Mouse (Mus musculus) C2C12 (cell line): ENCODE data around the gene Stk32c. TPM values are rescaled to one million over a fixed set of nuclear protein-coding genes. Genes with fewer than 3 reads are reported as not detected.

Experiments used
- H3K27me3 ChIP-seq: one replicate; pipeline ENCODE4 v1.6.1; 2011; ENCODE audit not compliant: control insufficient read depth, insufficient read depth, insufficient read length
- H3K36me3 ChIP-seq: one replicate; pipeline ENCODE4 v1.6.1; 2011; ENCODE audit not compliant: control insufficient read depth, insufficient read depth
- H3K4me3 ChIP-seq: one replicate; pipeline ENCODE4 v1.5.1; 2011; ENCODE audit warnings: mild to moderate bottlenecking, control low read depth; ENCODE audit not compliant: poor library complexity, insufficient read depth, severe bottlenecking
- H3K79me2 ChIP-seq: one replicate; pipeline ENCODE4 v1.6.1; 2011; ENCODE audit not compliant: control insufficient read depth, insufficient read depth
- H3K79me3 ChIP-seq: one replicate; pipeline ENCODE4 v1.6.1; 2011; ENCODE audit warnings: low read depth, control low read depth
- H3ac ChIP-seq: one replicate; pipeline ENCODE3; 2011; ENCODE audit warnings: low read depth; ENCODE audit not compliant: control insufficient read depth, insufficient read length
- CEBPB ChIP-seq: IDR thresholded peaks from one replicate; pipeline ENCODE4 v1.6.1; 2011; ENCODE audit warnings: low read depth, mild to moderate bottlenecking, control low read depth, moderate library complexity
- CTCF ChIP-seq: IDR thresholded peaks from one replicate; pipeline ENCODE4 v1.5.1; 2011; ENCODE audit not compliant: control insufficient read depth, insufficient read depth, insufficient read length
- FOSL1 ChIP-seq: IDR thresholded peaks from one replicate; pipeline ENCODE4 v1.8.0; 2011; ENCODE audit warnings: mild to moderate bottlenecking, low read length; ENCODE audit not compliant: poor library complexity, insufficient read depth, severe bottlenecking
- MAX ChIP-seq: IDR thresholded peaks from one replicate; pipeline ENCODE4 v1.6.1; 2011; ENCODE audit warnings: mild to moderate bottlenecking, control low read depth
- MYOD1 ChIP-seq: IDR thresholded peaks from one replicate; pipeline ENCODE4 v1.6.1; 2011; ENCODE audit warnings: low read depth; ENCODE audit not compliant: control insufficient read depth, insufficient read length
- MYOG ChIP-seq: IDR thresholded peaks from one replicate; pipeline ENCODE4 v1.6.1; 2011; ENCODE audit not compliant: control insufficient read depth, insufficient read length; ENCODE audit errors: extremely low read depth
- USF1 ChIP-seq: IDR thresholded peaks from one replicate; pipeline ENCODE4 v1.6.1; 2011; ENCODE audit warnings: low read depth, mild to moderate bottlenecking, control low read depth, moderate library complexity
- polyA plus RNA-seq: library from polyadenylated mRNA; unstranded; fragments of >200 nt; fragmentation: generic; extraction: Trizol; gene quantifications from one replicate; pipeline ENCODE4 v1.2.1, GENCODE M21; 2012; ENCODE audit warnings: missing spikeins

Gene Stk32c
- polyA plus RNA-seq, 1 experiment, result 2.6 TPM

DNA sequence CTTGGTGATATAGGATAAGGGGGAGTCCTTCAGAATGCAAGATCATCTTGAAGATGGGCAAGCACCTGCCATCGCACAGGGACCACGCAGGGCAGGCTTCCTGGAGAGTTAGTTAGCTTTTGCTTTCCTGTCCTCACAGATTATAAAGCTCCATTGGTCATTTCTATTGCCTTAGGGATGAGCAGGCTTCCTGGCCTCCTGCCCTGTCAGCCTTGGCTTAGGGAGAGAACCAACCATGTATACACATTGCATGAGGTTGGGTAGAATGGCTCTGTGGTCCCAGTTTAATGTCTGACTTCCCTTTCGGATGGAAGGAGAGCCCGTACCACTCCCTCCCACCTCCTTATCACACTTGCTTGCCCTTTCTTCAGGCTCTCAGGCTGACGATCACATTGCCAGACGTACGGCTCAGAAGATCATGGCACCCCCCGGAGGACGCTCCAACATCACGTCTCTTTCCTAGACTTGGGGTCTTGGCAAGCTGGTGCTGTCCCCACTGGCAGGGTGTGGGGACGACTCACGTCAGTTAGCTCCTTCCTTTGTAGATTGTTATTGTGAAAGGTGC, 112.5 kb downstream of the Stk32c start:
- H3ac ChIP-seq, result no peak overlapping the region
- H3K79me3 ChIP-seq, result no peaks in the 10 kb centered on the region
- H3K27me3 ChIP-seq, result peaks cover 61% of the 10 kb centered on the region
- no peaks in the 10 kb centered on the region for H3K36me3 ChIP-seq
- TF ChIP-seq FOSL1, result no peak
- TF ChIP-seq MAX, result no peak
- TF ChIP-seq CEBPB, result no peak
- TF ChIP-seq MYOD1, result no peak
- no peaks in the 10 kb centered on the region for H3K79me2 ChIP-seq
- no peak overlapping the region for H3K4me3 ChIP-seq

DNA sequence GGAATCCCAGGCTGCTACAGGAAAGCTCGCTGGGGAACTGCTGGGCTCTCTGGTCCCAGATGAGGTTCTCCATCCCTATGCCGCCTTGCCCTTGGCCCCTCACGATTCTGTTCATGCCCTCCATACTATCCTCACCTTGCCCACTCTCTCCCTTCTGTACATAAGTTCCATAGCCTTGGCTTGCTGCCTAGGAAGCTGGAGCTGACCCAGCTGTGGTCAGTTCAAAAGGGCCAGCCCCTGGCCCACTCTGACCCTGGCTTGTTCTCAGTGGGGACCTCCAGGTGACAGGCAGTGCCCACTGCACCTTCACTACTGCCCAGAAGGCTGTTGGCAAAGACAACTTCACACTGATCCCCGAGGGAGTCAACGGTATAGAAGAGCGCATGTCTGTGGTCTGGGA, 116.7 kb downstream of the Stk32c start:
- no peaks in the 10 kb centered on the region for H3K79me3 ChIP-seq
- peaks cover 84% of the 10 kb centered on the region for H3K27me3 ChIP-seq
- H3ac ChIP-seq, result no peak overlapping the region
- H3K79me2 ChIP-seq, result no peaks in the 10 kb centered on the region
- TF ChIP-seq MAX (no peak), FOSL1 (no peak), MYOD1 (no peak), CEBPB (no peak), CTCF (no peak), MYOG (no peak), USF1 (no peak)
- no peaks in the 10 kb centered on the region for H3K36me3 ChIP-seq
- no peak overlapping the region for H3K4me3 ChIP-seq

- Histone ChIP-seq H3K27me3 (peaks cover 84% of the 10 kb centered on the region), H3K36me3 (no peaks in the 10 kb centered on the region), H3K79me3 (no peaks in the 10 kb centered on the region), H3K4me3 (no peak overlapping the region), H3ac (no peak overlapping the region), H3K79me2 (no peaks in the 10 kb centered on the region)
- TF ChIP-seq CEBPB (no peak), USF1 (no peak), MYOD1 (no peak)
Measured at GRCm38 (mm10) chr7:139095282-139095681, 117.8 kb downstream of the Stk32c start.

DNA sequence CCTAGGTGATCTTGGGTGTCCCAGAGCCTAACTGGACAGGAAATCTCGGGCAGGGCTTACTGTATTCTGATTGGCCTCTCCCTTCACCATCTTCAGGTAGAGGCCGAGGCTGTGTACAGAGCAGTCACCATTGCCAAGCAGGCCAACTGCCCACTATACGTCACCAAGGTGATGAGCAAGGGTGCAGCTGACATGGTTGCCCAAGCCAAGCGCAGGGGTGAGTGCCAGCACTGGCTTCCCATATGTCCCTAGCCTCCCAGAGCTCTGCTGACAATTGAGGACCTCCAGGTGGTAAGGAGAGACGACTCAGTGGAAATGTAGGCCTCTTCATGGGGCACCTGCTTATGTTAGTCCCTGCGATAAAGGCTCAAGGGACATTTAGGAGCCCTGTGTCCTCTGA, 118.3 kb downstream of the Stk32c start:
- Histone ChIP-seq H3K4me3 (no peak overlapping the region), H3K36me3 (no peaks in the 10 kb centered on the region), H3ac (no peak overlapping the region), H3K79me3 (no peaks in the 10 kb centered on the region), H3K79me2 (no peaks in the 10 kb centered on the region), H3K27me3 (peaks cover 84% of the 10 kb centered on the region)
- no peak for TF ChIP-seq MYOG
- TF ChIP-seq USF1, result no peak
- TF ChIP-seq CTCF, result no peak
- no peak for TF ChIP-seq MAX
- TF ChIP-seq CEBPB, result no peak

DNA sequence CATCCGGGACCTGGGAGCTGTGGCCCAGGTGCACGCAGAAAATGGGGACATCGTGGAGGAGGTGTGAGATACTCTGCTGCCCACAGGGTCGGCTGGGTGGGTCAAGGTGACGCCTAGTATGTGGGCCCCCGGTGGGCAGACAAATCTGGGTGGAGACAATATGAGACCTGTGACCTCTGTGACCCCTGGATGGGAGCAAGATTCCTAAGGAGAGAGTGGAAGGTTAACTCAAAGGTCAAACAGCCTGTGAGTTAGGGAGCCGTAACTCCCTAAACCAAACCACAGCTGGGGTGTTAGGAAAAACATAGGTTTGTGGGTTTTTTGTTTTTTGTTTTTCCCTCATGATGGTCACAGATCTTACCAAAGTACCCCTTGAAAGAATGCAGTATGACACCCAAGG, 119.3 kb downstream of the Stk32c start:
- Histone ChIP-seq H3K27me3 (peaks cover 85% of the 10 kb centered on the region), H3ac (no peak overlapping the region), H3K79me3 (no peaks in the 10 kb centered on the region), H3K79me2 (no peaks in the 10 kb centered on the region), H3K36me3 (no peaks in the 10 kb centered on the region), H3K4me3 (no peak overlapping the region)
- TF ChIP-seq FOSL1, result no peak
- TF ChIP-seq MYOD1, result no peak
- no peak for TF ChIP-seq MYOG
- no peak for TF ChIP-seq CTCF
- TF ChIP-seq MAX, result no peak
- TF ChIP-seq CEBPB, result no peak
- TF ChIP-seq USF1, result no peak

DNA sequence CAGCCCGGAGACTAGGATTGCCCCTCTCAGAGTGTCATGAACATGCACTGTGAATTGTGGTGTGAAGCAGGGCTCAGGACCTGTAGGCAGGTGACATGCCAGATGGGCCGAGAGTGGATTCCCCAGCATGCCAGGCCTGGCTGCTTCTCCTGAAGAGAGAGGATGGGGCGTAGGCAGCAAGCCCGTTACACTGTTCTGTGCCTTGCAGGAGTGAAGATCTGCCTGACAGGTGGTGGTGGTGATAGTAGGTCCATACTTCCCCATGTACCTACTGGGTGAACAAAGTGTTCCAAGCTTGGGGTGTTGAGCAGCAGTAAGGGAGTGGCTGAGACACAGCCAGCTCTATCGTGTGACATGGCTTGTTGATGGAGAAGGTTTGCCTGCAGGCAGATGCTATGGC, 120.0 kb downstream of the Stk32c start:
- no peak overlapping the region for H3ac ChIP-seq
- TF ChIP-seq MYOG, result no peak
- TF ChIP-seq MYOD1, result no peak
- no peak for TF ChIP-seq CTCF
- no peak for TF ChIP-seq USF1
- TF ChIP-seq FOSL1, result no peak
- no peak for TF ChIP-seq CEBPB
- TF ChIP-seq MAX, result no peak
- no peaks in the 10 kb centered on the region for H3K79me2 ChIP-seq
- H3K36me3 ChIP-seq, result no peaks in the 10 kb centered on the region
- H3K27me3 ChIP-seq, result peaks cover 85% of the 10 kb centered on the region
- no peaks in the 10 kb centered on the region for H3K79me3 ChIP-seq
- H3K4me3 ChIP-seq, result no peak overlapping the region
